Mouse (Mus musculus): Measurements from ENCODE around the gene Cfdp1. TPM values are rescaled to one million over a fixed set of nuclear protein-coding genes. Genes with fewer than 3 reads are reported as not detected.
A peak's percentile ranks its signal among the peaks of the same experiment; 100 is the strongest.

Gene Cfdp1
- polyA plus RNA-seq, 1 experiment from 2014 or later = 214 TPM

DNA sequence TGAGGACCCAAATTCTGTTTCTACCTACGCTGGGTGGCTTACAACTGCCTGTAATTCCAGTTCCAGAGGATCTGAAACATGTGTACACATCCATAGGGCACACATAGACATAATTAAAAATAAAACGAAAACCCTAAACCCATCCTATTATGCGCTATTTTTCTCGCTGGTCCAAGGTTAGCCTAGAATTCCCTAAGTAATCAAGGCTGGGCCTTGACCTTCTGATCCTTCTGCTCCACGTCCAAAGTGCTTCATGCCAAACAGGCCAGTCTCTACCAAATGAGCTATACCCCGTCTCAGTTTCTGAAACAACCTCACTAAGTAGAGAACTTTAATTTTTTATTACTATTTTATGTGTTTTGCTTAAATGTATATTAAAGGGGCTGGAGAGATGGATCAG is 78.3 kb downstream of the Cfdp1 start:
- no peak overlapping the region for H3K9ac ChIP-seq (ENCODE audit: low read depth, low read length)
- no peaks in the 10 kb centered on the region for H3K36me3 ChIP-seq (ENCODE audit: control insufficient read depth, insufficient read depth, low read length)
- no peak overlapping the region for H3K4me2 ChIP-seq (replicated peaks; ENCODE audit: low read depth, low read length)
- DNase-seq (ENCODE audit: low spot score) (no peak), ATAC-seq (ENCODE audit: low FRiP score) (no peak)
- no peaks in the 10 kb centered on the region for H3K27me3 ChIP-seq (ENCODE audit: control insufficient read depth, insufficient read depth, low read length)
- WGBS = 97% methylated on average over 6 of the region's 6 CpGs
- no peak overlapping the region for H3K4me3 ChIP-seq (ENCODE audit: low read depth, low read length)
- H3K9me3 ChIP-seq (ENCODE audit: control insufficient read depth, low read length) = no peaks in the 10 kb centered on the region
- no peaks in the 10 kb centered on the region for H3K4me1 ChIP-seq (replicated peaks; ENCODE audit: control insufficient read depth, insufficient read depth, low read length)
- no peak overlapping the region for H3K27ac ChIP-seq (ENCODE audit: low read depth, low read length)

- no peaks in the 10 kb centered on the region for H3K27me3 ChIP-seq (ENCODE audit: control insufficient read depth, insufficient read depth, low read length)
- no peak overlapping the region for H3K9ac ChIP-seq (ENCODE audit: low read depth, low read length)
- H3K36me3 ChIP-seq (ENCODE audit: control insufficient read depth, insufficient read depth, low read length) = no peaks in the 10 kb centered on the region; the same call in 1 of the 2 replicates
- 96% methylated on average over 5 of the region's 5 CpGs for WGBS
- H3K4me1 ChIP-seq (replicated peaks; ENCODE audit: control insufficient read depth, insufficient read depth, low read length) = 0 out of 2 replicates have a peak, but pooled peaks cover 2% of the 10 kb centered on the region
- H3K4me2 ChIP-seq (replicated peaks; ENCODE audit: low read depth, low read length) = no peak overlapping the region
- H3K27ac ChIP-seq (ENCODE audit: low read depth, low read length) = no peak overlapping the region
- no peak for ATAC-seq (ENCODE audit: low FRiP score)
- no peak for DNase-seq (ENCODE audit: low spot score)
- H3K9me3 ChIP-seq (ENCODE audit: control insufficient read depth, low read length) = no peaks in the 10 kb centered on the region
- H3K4me3 ChIP-seq (ENCODE audit: low read depth, low read length) = no peak overlapping the region
These were observed 80.6 kb downstream of the Cfdp1 start for GRCm38 (mm10) chr8:111773476-111773875.

- H3K9ac ChIP-seq (ENCODE audit: low read depth, low read length) = no peak overlapping the region
- ATAC-seq (ENCODE audit: low FRiP score) (no peak), DNase-seq (ENCODE audit: low spot score) (no peak)
- no peak overlapping the region for H3K4me2 ChIP-seq (replicated peaks; ENCODE audit: low read depth, low read length)
- WGBS = 91% methylated on average over 7 of the region's 7 CpGs
- no peaks in the 10 kb centered on the region for H3K27me3 ChIP-seq (ENCODE audit: control insufficient read depth, insufficient read depth, low read length)
- H3K4me3 ChIP-seq (ENCODE audit: low read depth, low read length) = no peak overlapping the region
- H3K27ac ChIP-seq (ENCODE audit: low read depth, low read length) = no peak overlapping the region
- H3K9me3 ChIP-seq (ENCODE audit: control insufficient read depth, low read length) = no peaks in the 10 kb centered on the region
- H3K36me3 ChIP-seq (ENCODE audit: control insufficient read depth, insufficient read depth, low read length) = no peaks in the 10 kb centered on the region; the same call in 1 of the 2 replicates
- H3K4me1 ChIP-seq (replicated peaks; ENCODE audit: control insufficient read depth, insufficient read depth, low read length) = 0 out of 2 replicates have a peak, but pooled peaks cover 2% of the 10 kb centered on the region
These were observed 81.0 kb downstream of the Cfdp1 start for GRCm38 (mm10) chr8:111773057-111773456.

GRCm38 (mm10) chr8:111772083-111772482 is 82.0 kb downstream of the Cfdp1 start:
- Histone ChIP-seq H3K36me3 (ENCODE audit: control insufficient read depth, insufficient read depth, low read length) (no peaks in the 10 kb centered on the region; the same call in 1 of the 2 replicates), H3K9me3 (ENCODE audit: control insufficient read depth, low read length) (no peaks in the 10 kb centered on the region), H3K4me3 (ENCODE audit: low read depth, low read length) (no peak overlapping the region), H3K9ac (ENCODE audit: low read depth, low read length) (no peak overlapping the region), H3K27ac (ENCODE audit: low read depth, low read length) (no peak overlapping the region), H3K27me3 (ENCODE audit: control insufficient read depth, insufficient read depth, low read length) (no peaks in the 10 kb centered on the region), H3K4me2 (replicated peaks; ENCODE audit: low read depth, low read length) (no peak overlapping the region), H3K4me1 (replicated peaks; ENCODE audit: control insufficient read depth, insufficient read depth, low read length) (0 out of 2 replicates have a peak, but pooled peaks cover 2% of the 10 kb centered on the region)
- no peak for DNase-seq (ENCODE audit: low spot score)
- WGBS = 96% methylated on average over 9 of the region's 9 CpGs
- no peak for ATAC-seq (ENCODE audit: low FRiP score)

GRCm38 (mm10) chr8:111771625-111772020 is 82.5 kb downstream of the Cfdp1 start:
- no peak for DNase-seq (ENCODE audit: low spot score)
- Histone ChIP-seq H3K27ac (ENCODE audit: low read depth, low read length) (no peak overlapping the region), H3K4me1 (replicated peaks; ENCODE audit: control insufficient read depth, insufficient read depth, low read length) (0 out of 2 replicates have a peak, but pooled peaks cover 2% of the 10 kb centered on the region), H3K4me2 (replicated peaks; ENCODE audit: low read depth, low read length) (no peak overlapping the region), H3K4me3 (ENCODE audit: low read depth, low read length) (no peak overlapping the region), H3K9me3 (ENCODE audit: control insufficient read depth, low read length) (no peaks in the 10 kb centered on the region), H3K36me3 (ENCODE audit: control insufficient read depth, insufficient read depth, low read length) (no peaks in the 10 kb centered on the region; the same call in 1 of the 2 replicates), H3K27me3 (ENCODE audit: control insufficient read depth, insufficient read depth, low read length) (no peaks in the 10 kb centered on the region), H3K9ac (ENCODE audit: low read depth, low read length) (no peak overlapping the region)
- ATAC-seq (ENCODE audit: low FRiP score) = no peak
- WGBS = 95% methylated on average over 6 of the region's 6 CpGs

- H3K27ac ChIP-seq (ENCODE audit: low read depth, low read length) = no peak overlapping the region
- H3K36me3 ChIP-seq (ENCODE audit: control insufficient read depth, insufficient read depth, low read length) = no peaks in the 10 kb centered on the region; the same call in 1 of the 2 replicates
- no peaks in the 10 kb centered on the region for H3K27me3 ChIP-seq (ENCODE audit: control insufficient read depth, insufficient read depth, low read length)
- no peak for DNase-seq (ENCODE audit: low spot score)
- H3K9ac ChIP-seq (ENCODE audit: low read depth, low read length) = no peak overlapping the region
- no peak overlapping the region for H3K4me2 ChIP-seq (replicated peaks; ENCODE audit: low read depth, low read length)
- WGBS = 77% methylated on average over 5 of the region's 5 CpGs
- H3K4me1 ChIP-seq (replicated peaks; ENCODE audit: control insufficient read depth, insufficient read depth, low read length) = 0 out of 2 replicates have a peak, but pooled peaks cover 2% of the 10 kb centered on the region
- ATAC-seq (ENCODE audit: low FRiP score) = no peak
- H3K9me3 ChIP-seq (ENCODE audit: control insufficient read depth, low read length) = no peaks in the 10 kb centered on the region
- no peak overlapping the region for H3K4me3 ChIP-seq (ENCODE audit: low read depth, low read length)
These were observed 83.0 kb downstream of the Cfdp1 start for GRCm38 (mm10) chr8:111770958-111771624.

DNA sequence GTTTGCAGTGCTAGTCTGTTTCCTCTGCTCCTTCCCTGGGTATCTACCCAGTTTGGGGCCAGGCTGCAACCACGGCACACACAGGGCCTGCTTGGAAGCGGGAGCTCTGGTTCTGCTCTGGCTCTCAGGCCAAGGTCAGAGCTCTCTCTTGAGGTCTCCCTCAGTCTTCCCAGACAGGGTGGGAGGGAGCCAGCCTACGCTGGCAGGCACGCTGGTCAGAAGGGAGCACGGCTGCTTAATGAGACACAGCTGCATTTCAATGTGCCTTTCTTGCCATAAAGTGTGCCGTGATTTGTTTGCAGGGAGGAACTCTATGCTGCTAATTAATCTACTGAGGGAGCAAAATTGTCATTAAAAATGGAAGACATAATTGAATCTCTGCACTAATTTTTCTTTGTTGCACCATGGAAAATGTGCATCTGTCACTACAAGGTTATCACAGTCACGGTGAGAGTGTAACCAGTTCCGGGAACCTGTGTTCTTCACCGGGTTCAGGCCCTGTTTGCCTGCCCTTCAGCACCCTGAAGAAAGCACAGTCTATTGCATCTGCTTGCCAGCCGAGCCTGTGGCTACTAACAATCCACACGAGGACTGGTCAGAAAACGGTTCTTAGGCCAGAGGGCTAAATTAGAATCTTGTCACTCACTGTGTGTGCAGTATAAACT is 84.2 kb downstream of the Cfdp1 start:
- H3K27ac ChIP-seq (ENCODE audit: low read depth, low read length) = no peak overlapping the region
- H3K4me3 ChIP-seq (ENCODE audit: low read depth, low read length) = no peak overlapping the region
- no peak for DNase-seq (ENCODE audit: low spot score)
- H3K4me1 ChIP-seq (replicated peaks; ENCODE audit: control insufficient read depth, insufficient read depth, low read length) = 0 out of 2 replicates have a peak, but pooled peaks cover 2% of the 10 kb centered on the region
- H3K9me3 ChIP-seq (ENCODE audit: control insufficient read depth, low read length) = no peaks in the 10 kb centered on the region
- peak; percentile 43; the same call in 1 of the 2 replicates for ATAC-seq (ENCODE audit: low FRiP score)
- WGBS = 52% methylated on average over 12 of the region's 12 CpGs
- no peaks in the 10 kb centered on the region for H3K27me3 ChIP-seq (ENCODE audit: control insufficient read depth, insufficient read depth, low read length)
- no peak overlapping the region for H3K9ac ChIP-seq (ENCODE audit: low read depth, low read length)
- no peak overlapping the region for H3K4me2 ChIP-seq (replicated peaks; ENCODE audit: low read depth, low read length)
- H3K36me3 ChIP-seq (ENCODE audit: control insufficient read depth, insufficient read depth, low read length) = no peaks in the 10 kb centered on the region; the same call in 1 of the 2 replicates

DNA sequence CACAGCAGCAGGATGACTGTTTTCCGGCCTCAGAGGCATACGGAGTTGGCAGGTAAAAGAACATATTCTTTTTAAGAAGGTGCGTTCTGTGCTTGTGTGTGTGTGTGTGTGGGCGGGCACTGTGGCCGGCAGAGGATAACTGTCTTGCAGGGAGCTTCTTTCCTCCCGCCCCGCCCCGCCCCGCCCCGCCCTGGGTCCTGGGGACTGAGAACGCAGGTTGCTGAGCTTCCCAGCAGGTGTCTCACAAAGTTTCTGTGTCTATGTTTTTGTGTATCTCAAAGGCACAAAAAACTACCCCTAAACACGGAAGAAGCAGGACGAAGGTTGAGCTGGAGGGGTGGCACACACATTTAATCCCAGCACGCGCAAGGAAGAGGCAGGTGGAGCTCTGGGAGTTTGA is 84.8 kb downstream of the Cfdp1 start:
- Histone ChIP-seq H3K4me2 (replicated peaks; ENCODE audit: low read depth, low read length) (no peak overlapping the region), H3K9ac (ENCODE audit: low read depth, low read length) (no peak overlapping the region), H3K27ac (ENCODE audit: low read depth, low read length) (no peak overlapping the region), H3K9me3 (ENCODE audit: control insufficient read depth, low read length) (no peaks in the 10 kb centered on the region), H3K36me3 (ENCODE audit: control insufficient read depth, insufficient read depth, low read length) (no peaks in the 10 kb centered on the region; the same call in 1 of the 2 replicates), H3K27me3 (ENCODE audit: control insufficient read depth, insufficient read depth, low read length) (no peaks in the 10 kb centered on the region), H3K4me1 (replicated peaks; ENCODE audit: control insufficient read depth, insufficient read depth, low read length) (0 out of 2 replicates have a peak, but pooled peaks cover 2% of the 10 kb centered on the region), H3K4me3 (ENCODE audit: low read depth, low read length) (no peak overlapping the region)
- DNase-seq (ENCODE audit: low spot score) = no peak
- no peak for ATAC-seq (ENCODE audit: low FRiP score)
- WGBS = 61% methylated on average over 15 of the region's 15 CpGs
